Mouse (Mus musculus) left cerebral cortex, adult 18-20 months (tissue): ENCODE measurements at regions not wholly inside any gene's neighbourhood (a gene's known extent, or its start where the extent isn't known, plus 50 kb on each side); places are given as distances from the start of the nearest gene placed in this dataset.
"Not testable (repeated sequence)": the region's sequence is repeated elsewhere in the genome, so short reads cannot be mapped to it uniquely, and the experiment has no call there.

Experiments
- DNase-seq, 2 experiments: peaks; one replicate each; pipeline ENCODE4 v3.0.0; 2021 to 2022; ENCODE audit warnings: low spot score in 2 of 2, mixed read lengths in 1 of 2

- DNase-seq = no peak
These were observed 735.2 kb upstream of the Marcks start for GRCm38 (mm10) chr10:37873925-37874324.

- no peak for DNase-seq
These were observed 722.3 kb upstream of the Marcks start for GRCm38 (mm10) chr10:37861001-37861400.

GRCm38 (mm10) chr10:37849291-37849846, 710.6 kb upstream of the Marcks start:
- DNase-seq = no peak

GRCm38 (mm10) chr10:37842820-37843219, 704.1 kb upstream of the Marcks start:
- no peak for DNase-seq

GRCm38 (mm10) chr10:37841842-37842241, 703.1 kb upstream of the Marcks start:
- DNase-seq = no peak

- no peak for DNase-seq
These were observed 699.0 kb upstream of the Marcks start for GRCm38 (mm10) chr10:37837721-37838120.

GRCm38 (mm10) chr10:37813026-37813425, 674.3 kb upstream of the Marcks start:
- DNase-seq = no peak

GRCm38 (mm10) chr10:37812405-37812851, 673.7 kb upstream of the Marcks start:
- DNase-seq = peak in 1 of 2 experiments; percentile 3

- no peak for DNase-seq
These were observed 673.1 kb upstream of the Marcks start for GRCm38 (mm10) chr10:37811789-37812188.

- DNase-seq = no peak
These were observed 664.6 kb upstream of the Marcks start for GRCm38 (mm10) chr10:37803225-37803805.

GRCm38 (mm10) chr10:37799397-37799796, 660.7 kb upstream of the Marcks start:
- no peak for DNase-seq

- DNase-seq = no peak
These were observed 659.6 kb upstream of the Marcks start for GRCm38 (mm10) chr10:37798285-37798684.

GRCm38 (mm10) chr10:37797701-37798100, 659.0 kb upstream of the Marcks start:
- DNase-seq = no peak

GRCm38 (mm10) chr10:37792878-37793277, 654.2 kb upstream of the Marcks start:
- no peak for DNase-seq

GRCm38 (mm10) chr10:37788049-37788448, 649.3 kb upstream of the Marcks start:
- DNase-seq = no peak

- no peak for DNase-seq
These were observed 640.9 kb upstream of the Marcks start for GRCm38 (mm10) chr10:37779383-37780302.

- no peak for DNase-seq
These were observed 622.0 kb upstream of the Marcks start for GRCm38 (mm10) chr10:37760542-37761367.

- no peak for DNase-seq
These were observed 602.9 kb upstream of the Marcks start for GRCm38 (mm10) chr10:37741581-37741980.

- DNase-seq = peak in 1 of 2 experiments; percentile 2
These were observed 600.3 kb upstream of the Marcks start for GRCm38 (mm10) chr10:37739024-37739423.

- no peak for DNase-seq
These were observed 586.9 kb upstream of the Marcks start for GRCm38 (mm10) chr10:37725609-37726008.

GRCm38 (mm10) chr10:37724994-37725393, 586.3 kb upstream of the Marcks start:
- DNase-seq = not testable (repeated sequence)
